Mouse (Mus musculus) ES-E14 (cell line): Measurements from ENCODE around the gene Syngr4.

Experiments
- CHD2 ChIP-seq: IDR thresholded peaks from 2 replicates; pipeline ENCODE4 v1.6.1; 2014; ENCODE audit warnings: mild to moderate bottlenecking, low read depth, low read length, inconsistent platforms
- HCFC1 ChIP-seq: IDR thresholded peaks from 2 replicates; pipeline ENCODE4 v1.6.1; 2012; ENCODE audit warnings: low read length, inconsistent platforms, borderline replicate concordance; ENCODE audit not compliant: insufficient read depth
- ZC3H11A ChIP-seq: IDR thresholded peaks from 2 replicates; pipeline ENCODE4 v1.6.1; 2012; ENCODE audit warnings: low read depth, mild to moderate bottlenecking, inconsistent platforms, low read length, borderline replicate concordance
- ZNF384 ChIP-seq: IDR thresholded peaks from 2 replicates; pipeline ENCODE4 v1.6.1; 2012; ENCODE audit warnings: low read depth, low read length, inconsistent platforms

- no peak for TF ChIP-seq ZNF384
- TF ChIP-seq HCFC1: no peak
- TF ChIP-seq CHD2: no peak
- no peak for TF ChIP-seq ZC3H11A
Observed at GRCm38 (mm10) chr7:45887246-45887645, 9.3 kb downstream of the Syngr4 start.
